Mouse (Mus musculus): ENCODE results near the gene Zfp286. TPM values are rescaled to one million over a fixed set of nuclear protein-coding genes. Genes with fewer than 3 reads are reported as not detected.
A peak's percentile ranks its signal among the peaks of the same experiment; 100 is the strongest.
"Not testable (repeated sequence)": the region's sequence is repeated elsewhere in the genome, so short reads cannot be mapped to it uniquely, and the experiment has no call there.

The Zfp286 gene
- polyA plus RNA-seq, 1 experiment from 2014 or later, result 29.8 TPM

DNA sequence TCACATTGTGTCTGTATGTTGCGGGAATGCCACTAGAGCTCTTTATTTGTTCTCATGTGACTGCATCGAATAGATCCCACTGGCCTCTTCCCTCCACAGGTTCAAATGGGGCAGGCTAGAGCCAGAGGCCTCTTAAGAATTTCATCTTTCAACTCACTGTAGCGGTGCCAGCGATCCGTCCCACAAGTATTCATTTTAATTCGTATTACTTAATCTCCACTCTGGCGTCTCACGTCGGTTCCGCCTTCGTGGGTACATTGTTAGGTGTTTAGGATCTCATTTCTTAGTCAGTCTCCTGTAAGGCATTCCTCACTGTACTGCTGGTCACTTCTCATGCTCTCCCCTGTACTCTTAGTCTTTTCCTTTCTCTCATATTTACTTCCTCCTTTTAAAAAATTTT, 30.8 kb downstream of the Zfp286 start:
- Histone ChIP-seq H3K27ac (no peak overlapping the region), H3K4me1 (peaks cover 10% of the 10 kb centered on the region), H3K4me3 (no peak overlapping the region), H3K27me3 (ENCODE audit: low read depth, poor library complexity, severe bottlenecking) (peaks cover 38% of the 10 kb centered on the region), H3K36me3 (no peaks in the 10 kb centered on the region), H3K9me3 (replicated peaks) (no peaks in the 10 kb centered on the region)
- 95% methylated on average over 11 of the region's 11 CpGs for WGBS
- DNase-seq (ENCODE audit: low spot score), result no peak

DNA sequence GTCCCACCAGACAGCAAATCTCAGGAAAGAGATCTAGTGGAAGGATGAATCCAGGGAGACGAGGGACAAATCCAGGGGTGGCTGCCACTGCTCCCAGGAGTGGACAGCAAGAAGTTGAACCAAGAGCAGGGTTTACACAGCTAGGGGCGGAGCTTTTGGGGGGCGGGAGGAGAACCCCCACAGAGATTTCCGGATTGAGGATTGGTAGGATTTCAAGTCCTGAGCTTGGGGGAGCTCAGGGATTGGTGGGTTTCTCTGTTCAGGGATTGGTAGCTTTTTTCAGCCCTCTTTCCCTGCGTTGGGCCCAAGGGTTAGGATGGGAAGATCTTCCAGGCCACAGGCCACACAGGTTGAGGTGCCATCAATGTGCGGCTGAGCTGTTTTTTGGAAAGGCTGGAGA, 31.4 kb downstream of the Zfp286 start:
- H3K27me3 ChIP-seq (ENCODE audit: low read depth, poor library complexity, severe bottlenecking), result peaks cover 38% of the 10 kb centered on the region
- DNase-seq (ENCODE audit: low spot score), result no peak
- peaks cover 10% of the 10 kb centered on the region for H3K4me1 ChIP-seq
- H3K4me3 ChIP-seq, result no peak overlapping the region
- H3K9me3 ChIP-seq (replicated peaks), result no peaks in the 10 kb centered on the region
- no peak overlapping the region for H3K27ac ChIP-seq
- WGBS, result 80% methylated on average over 6 of the region's 6 CpGs
- no peaks in the 10 kb centered on the region for H3K36me3 ChIP-seq

DNA sequence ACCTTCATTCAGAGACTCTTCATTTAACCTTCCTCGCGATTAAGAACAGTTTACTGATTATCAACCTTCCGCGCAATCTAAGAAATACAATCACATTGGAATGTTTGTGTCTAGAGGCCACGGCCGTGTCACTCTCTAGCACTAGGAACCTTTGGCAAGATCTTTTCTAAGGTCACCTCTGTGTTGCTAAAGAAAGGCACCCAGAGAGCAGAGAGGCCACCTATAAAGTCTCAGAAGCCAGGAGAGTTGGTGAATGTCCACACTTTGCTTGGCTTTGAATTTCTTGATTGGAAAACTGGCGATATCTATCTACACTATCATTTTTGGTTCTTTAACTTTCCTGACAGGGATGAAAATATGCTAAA, 32.1 kb downstream of the Zfp286 start:
- peak overlapping the region; percentile 42; the same call in 1 of the 2 replicates for H3K27ac ChIP-seq
- no peaks in the 10 kb centered on the region for H3K36me3 ChIP-seq
- H3K4me3 ChIP-seq, result peak overlapping the region; percentile 37
- no peak for DNase-seq (ENCODE audit: low spot score)
- peaks cover 38% of the 10 kb centered on the region for H3K27me3 ChIP-seq (ENCODE audit: low read depth, poor library complexity, severe bottlenecking)
- 7% methylated on average over 7 of the region's 7 CpGs for WGBS
- peaks cover 12% of the 10 kb centered on the region for H3K4me1 ChIP-seq
- no peaks in the 10 kb centered on the region for H3K9me3 ChIP-seq (replicated peaks)

DNA sequence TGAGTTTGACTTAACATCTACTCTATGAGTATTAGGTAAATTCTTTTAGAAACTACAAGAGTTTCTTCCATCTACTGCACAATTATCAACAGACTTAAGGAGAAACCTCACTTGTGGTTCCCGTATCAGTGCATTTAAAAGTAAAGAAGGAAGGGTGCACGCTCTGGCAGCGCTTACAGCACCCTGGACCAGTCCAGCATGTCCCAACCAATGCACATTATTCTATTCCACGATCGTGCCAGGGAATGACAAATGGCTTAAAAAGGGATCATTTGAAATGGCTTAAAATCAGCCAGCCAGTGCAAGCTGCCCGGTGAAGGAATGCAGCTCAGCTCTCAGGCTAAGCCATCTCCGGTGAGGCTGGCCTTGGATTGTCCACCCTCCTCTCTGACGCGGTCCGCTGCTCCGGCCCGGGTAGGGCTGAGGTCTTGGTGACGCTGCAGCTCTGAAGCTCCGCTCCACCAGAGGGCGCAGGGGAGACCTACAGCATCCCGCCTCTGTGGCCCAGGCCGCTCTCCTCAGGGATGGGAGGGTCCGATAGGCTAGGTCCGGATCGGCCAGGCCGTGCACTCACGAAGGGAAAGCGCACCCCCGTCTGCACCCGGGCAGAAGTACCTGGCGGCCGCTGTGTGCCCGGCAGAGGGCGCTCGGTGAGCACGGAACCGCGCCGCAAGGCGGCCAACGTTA, 32.7 kb downstream of the Zfp286 start:
- no peaks in the 10 kb centered on the region for H3K9me3 ChIP-seq (replicated peaks)
- peaks cover 38% of the 10 kb centered on the region for H3K27me3 ChIP-seq (ENCODE audit: low read depth, poor library complexity, severe bottlenecking)
- WGBS, result 8% methylated on average over 36 of the region's 36 CpGs
- H3K4me3 ChIP-seq, result peak overlapping the region; percentile 37
- H3K4me1 ChIP-seq, result peaks cover 12% of the 10 kb centered on the region
- H3K27ac ChIP-seq, result peak overlapping the region; percentile 42; the same call in 1 of the 2 replicates
- no peaks in the 10 kb centered on the region for H3K36me3 ChIP-seq
- DNase-seq (ENCODE audit: low spot score), result peak; percentile 98

DNA sequence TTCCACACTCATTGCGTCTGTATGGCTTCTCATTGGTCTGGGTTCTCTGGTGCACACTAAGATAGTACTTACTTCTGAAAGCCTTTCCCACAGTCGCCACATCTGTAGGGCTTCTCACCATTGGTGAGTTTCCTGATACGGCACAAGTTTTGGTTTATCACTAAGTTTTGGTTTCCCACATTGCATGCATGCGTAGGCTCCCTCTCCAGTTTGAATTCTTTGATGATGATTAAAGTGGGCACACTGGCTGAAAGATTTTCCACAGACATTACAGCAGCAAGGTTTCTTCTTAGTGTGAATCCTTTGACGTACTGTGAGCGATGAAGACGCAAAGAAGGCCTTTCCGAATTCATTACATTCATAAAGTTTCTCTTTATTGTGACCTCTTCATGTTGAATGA, 36.5 kb downstream of the Zfp286 start, which contains the start of gene Gm10428:
Gm10428 (plus strand) TSS at position 321 of the 400 bp plus-strand sequence.
- Histone ChIP-seq H3K4me3 (no peak within 1 kb of the TSS), H3K27me3 (ENCODE audit: low read depth, poor library complexity, severe bottlenecking) (peaks cover 39% of the 10 kb centered on the region), H3K27ac (no peak within 1 kb of the TSS), H3K36me3 (no peaks in the 10 kb centered on the region), H3K9me3 (replicated peaks) (no peaks in the 10 kb centered on the region), H3K4me1 (peaks cover 12% of the 10 kb centered on the region)
- WGBS, result 92% methylated on average over 8 of the region's 8 CpGs
- no peak for DNase-seq (ENCODE audit: low spot score)

DNA sequence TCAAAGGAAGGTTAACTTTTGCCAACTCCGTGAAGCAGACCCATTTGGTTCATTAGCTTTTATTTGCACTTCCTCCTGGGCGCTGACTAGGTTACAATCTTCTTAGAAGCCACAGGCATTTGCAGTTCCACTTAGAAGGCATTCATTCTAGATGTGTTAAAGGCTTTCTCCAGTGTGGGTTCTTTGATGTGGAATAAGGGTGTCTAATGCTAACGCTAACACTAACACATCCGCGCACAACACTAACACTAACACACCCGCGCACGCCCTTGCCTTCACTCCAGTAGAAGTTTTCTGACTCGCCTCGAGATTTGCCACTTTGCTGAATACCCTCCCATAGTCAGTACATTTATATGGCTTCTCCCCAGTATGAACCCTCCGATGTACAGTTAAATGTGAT, 37.1 kb downstream of the Zfp286 start:
- Histone ChIP-seq H3K27ac (no peak overlapping the region), H3K4me1 (peaks cover 11% of the 10 kb centered on the region), H3K9me3 (replicated peaks) (no peaks in the 10 kb centered on the region), H3K27me3 (ENCODE audit: low read depth, poor library complexity, severe bottlenecking) (peaks cover 39% of the 10 kb centered on the region), H3K36me3 (no peaks in the 10 kb centered on the region), H3K4me3 (no peak overlapping the region)
- no peak for DNase-seq (ENCODE audit: low spot score)
- 51% methylated on average over 11 of the region's 11 CpGs for WGBS

DNA sequence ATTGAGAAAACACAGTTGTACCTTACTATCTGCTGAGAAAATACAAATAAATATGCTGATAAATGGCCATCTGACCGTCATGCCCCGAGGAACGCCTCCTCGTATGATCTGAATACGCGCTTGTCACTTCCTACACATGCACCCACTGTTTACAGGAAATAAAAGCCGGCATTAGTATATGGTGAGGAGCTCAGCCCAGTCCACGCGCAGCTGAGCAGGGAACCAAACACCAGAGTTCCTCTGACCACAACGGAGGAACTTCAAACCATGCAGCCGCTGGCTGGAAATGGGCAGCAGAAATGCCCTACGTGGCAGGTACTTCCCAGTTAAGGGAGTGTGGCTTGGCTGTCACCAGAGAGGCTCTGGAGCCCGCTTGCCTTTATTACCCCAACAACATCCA, 39.8 kb downstream of the Zfp286 start:
- not testable (repeated sequence) for H3K36me3 ChIP-seq; H3K27ac ChIP-seq; DNase-seq (ENCODE audit: low spot score); H3K4me3 ChIP-seq; H3K9me3 ChIP-seq (replicated peaks)
- peaks cover 31% of the 10 kb centered on the region for H3K27me3 ChIP-seq (ENCODE audit: low read depth, poor library complexity, severe bottlenecking)
- H3K4me1 ChIP-seq, result peaks cover 13% of the 10 kb centered on the region
- 92% methylated on average over 13 of the region's 13 CpGs for WGBS

DNA sequence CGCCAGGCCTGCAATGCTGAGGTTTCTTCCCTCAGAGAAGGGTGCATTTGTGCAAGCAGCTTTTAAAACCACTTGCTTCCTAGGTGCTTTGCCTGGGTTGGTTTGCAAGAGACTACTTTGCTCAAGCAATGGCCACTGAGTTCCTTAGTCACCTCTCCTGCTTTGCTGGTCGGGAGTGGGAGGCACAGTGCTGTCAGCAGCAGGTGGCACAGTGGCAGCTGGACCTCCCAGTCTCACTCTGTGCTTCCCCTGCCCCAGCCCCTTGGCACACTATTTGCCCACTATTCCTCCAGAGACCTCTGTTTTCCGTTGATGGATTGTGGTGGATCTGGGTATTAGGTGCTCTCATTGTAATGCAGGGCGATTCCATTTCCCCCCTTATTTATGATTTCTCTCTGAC, 41.2 kb downstream of the Zfp286 start:
- H3K36me3 ChIP-seq, result no peaks in the 10 kb centered on the region
- no peak for DNase-seq (ENCODE audit: low spot score)
- H3K27ac ChIP-seq, result no peak overlapping the region
- peaks cover 31% of the 10 kb centered on the region for H3K27me3 ChIP-seq (ENCODE audit: low read depth, poor library complexity, severe bottlenecking)
- peaks cover 23% of the 10 kb centered on the region for H3K4me1 ChIP-seq
- H3K9me3 ChIP-seq (replicated peaks), result no peaks in the 10 kb centered on the region
- WGBS, result 76% methylated on average over 4 of the region's 4 CpGs
- H3K4me3 ChIP-seq, result no peak overlapping the region

DNA sequence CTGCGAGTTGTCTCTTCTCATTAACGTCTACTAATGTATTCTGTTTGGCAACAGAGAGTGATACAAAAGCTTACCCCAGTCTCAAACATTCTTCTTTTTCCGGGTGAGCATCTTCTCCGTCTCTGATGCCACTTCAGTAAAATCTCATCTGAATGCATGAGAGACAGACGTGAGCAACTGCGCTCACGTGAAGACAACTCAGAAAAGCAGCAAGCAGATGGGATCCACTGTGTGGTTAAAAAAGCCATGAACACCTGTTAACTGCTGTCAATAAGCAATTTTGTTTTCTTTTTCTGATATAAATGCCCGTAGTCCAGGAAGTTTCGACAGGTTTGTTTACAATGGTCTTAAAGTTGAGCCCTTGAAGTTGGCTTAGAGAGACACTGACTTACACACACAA, 42.0 kb downstream of the Zfp286 start:
- WGBS, result 77% methylated on average over 9 of the region's 9 CpGs
- H3K4me1 ChIP-seq, result peaks cover 30% of the 10 kb centered on the region
- H3K9me3 ChIP-seq (replicated peaks), result no peaks in the 10 kb centered on the region
- DNase-seq (ENCODE audit: low spot score), result no peak
- H3K4me3 ChIP-seq, result no peak overlapping the region
- H3K27me3 ChIP-seq (ENCODE audit: low read depth, poor library complexity, severe bottlenecking), result peaks cover 31% of the 10 kb centered on the region
- no peaks in the 10 kb centered on the region for H3K36me3 ChIP-seq
- H3K27ac ChIP-seq, result no peak overlapping the region

GRCm38 (mm10) chr11:62746001-62746533, 43.2 kb downstream of the Zfp286 start:
- WGBS, result 2% methylated on average over 27 of the region's 27 CpGs
- Histone ChIP-seq H3K4me3 (peak overlapping the region; percentile 56), H3K9me3 (replicated peaks) (no peaks in the 10 kb centered on the region), H3K27ac (no peak overlapping the region), H3K27me3 (ENCODE audit: low read depth, poor library complexity, severe bottlenecking) (peaks cover 31% of the 10 kb centered on the region), H3K36me3 (no peaks in the 10 kb centered on the region), H3K4me1 (peaks cover 40% of the 10 kb centered on the region)
- DNase-seq (ENCODE audit: low spot score), result peak; percentile 79

GRCm38 (mm10) chr11:62744103-62744502, 45.2 kb downstream of the Zfp286 start:
- peaks cover 43% of the 10 kb centered on the region for H3K4me1 ChIP-seq
- no peaks in the 10 kb centered on the region for H3K9me3 ChIP-seq (replicated peaks)
- no peaks in the 10 kb centered on the region for H3K36me3 ChIP-seq
- DNase-seq (ENCODE audit: low spot score), result peak; percentile 82
- WGBS, result 49% methylated on average over 5 of the region's 5 CpGs
- H3K27me3 ChIP-seq (ENCODE audit: low read depth, poor library complexity, severe bottlenecking), result peaks cover 24% of the 10 kb centered on the region
- no peak overlapping the region for H3K27ac ChIP-seq
- H3K4me3 ChIP-seq, result no peak overlapping the region

DNA sequence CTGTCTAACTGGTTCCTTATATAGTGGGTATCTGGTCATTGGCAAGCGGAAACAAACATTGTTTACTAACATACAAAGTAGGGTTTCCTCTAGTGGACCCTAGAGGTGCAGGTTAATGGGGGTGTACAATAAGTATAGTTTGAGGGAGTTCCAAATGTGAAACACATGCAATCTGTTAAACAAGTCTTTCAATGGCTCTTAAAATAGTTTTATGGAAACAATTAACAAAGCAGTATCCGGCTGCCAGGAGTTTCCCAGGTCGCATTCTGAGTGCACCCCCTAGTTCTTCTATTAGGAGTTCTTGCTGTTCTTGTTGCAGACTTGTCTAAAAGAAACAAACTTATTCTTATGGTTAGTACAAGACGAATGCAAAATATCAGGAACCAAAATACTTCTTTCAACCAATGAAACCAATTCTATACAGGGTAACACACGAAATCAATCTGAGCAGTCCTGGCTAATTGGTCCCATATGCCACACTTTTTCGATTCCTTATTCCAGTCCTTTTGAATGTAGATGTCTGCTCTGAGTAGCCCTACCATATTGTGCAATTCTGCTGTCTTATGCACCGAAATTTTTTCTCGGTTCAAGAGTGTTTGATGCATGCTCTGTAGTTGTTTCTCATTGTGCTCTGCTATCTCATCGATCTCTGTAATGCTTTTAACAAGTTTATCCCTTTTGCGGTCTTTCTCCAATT, 46.9 kb downstream of the Zfp286 start:
- H3K36me3 ChIP-seq, result no peaks in the 10 kb centered on the region
- no peak for DNase-seq (ENCODE audit: low spot score)
- peaks cover 9% of the 10 kb centered on the region; the same call in 1 of the 2 replicates for H3K27me3 ChIP-seq (ENCODE audit: low read depth, poor library complexity, severe bottlenecking)
- 46% methylated on average over 10 of the region's 10 CpGs for WGBS
- peak overlapping the region; percentile 79 for H3K27ac ChIP-seq
- H3K4me3 ChIP-seq, result peak overlapping the region; percentile 10; the same call in 1 of the 2 replicates
- no peaks in the 10 kb centered on the region for H3K9me3 ChIP-seq (replicated peaks)
- H3K4me1 ChIP-seq, result peaks cover 43% of the 10 kb centered on the region

DNA sequence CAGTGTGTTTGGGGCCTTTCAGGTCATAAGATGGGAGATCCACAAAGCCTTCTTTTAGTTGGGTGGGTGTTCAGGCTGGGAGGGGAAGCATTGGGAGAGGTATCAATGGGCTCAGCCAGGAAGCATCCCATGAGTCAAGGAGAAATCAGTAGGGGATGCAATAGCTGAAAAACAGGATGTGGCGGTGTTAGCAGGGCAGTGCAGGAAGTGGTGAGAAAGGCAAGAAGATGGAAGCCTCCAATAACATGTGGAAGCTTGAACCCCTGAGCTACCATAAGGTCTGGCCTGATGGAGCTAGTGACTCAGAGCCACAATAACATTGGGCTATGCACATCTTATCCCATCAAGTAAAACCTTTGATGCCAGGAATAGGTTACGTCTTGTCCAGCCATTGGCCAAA, 48.1 kb downstream of the Zfp286 start:
- 88% methylated on average over 2 of the region's 2 CpGs for WGBS
- H3K4me1 ChIP-seq, result peaks cover 38% of the 10 kb centered on the region

More for the DNA sequence above, 48.1 kb downstream of the Zfp286 start:
- no peak for DNase-seq (ENCODE audit: low spot score)
- no peaks in the 10 kb centered on the region for H3K9me3 ChIP-seq (replicated peaks)
- no peaks in the 10 kb centered on the region for H3K36me3 ChIP-seq
- 0 out of 2 replicates have a peak overlapping the region, but pooled peaks have one; percentile 14 for H3K27ac ChIP-seq
- H3K27me3 ChIP-seq (ENCODE audit: low read depth, poor library complexity, severe bottlenecking), result no peaks in the 10 kb centered on the region
- H3K4me3 ChIP-seq, result no peak overlapping the region

Data from limb, embryonic 10.5 days (tissue).